Mouse (Mus musculus): ENCODE results near the gene Gdpgp1.

The Gdpgp1 gene

DNA sequence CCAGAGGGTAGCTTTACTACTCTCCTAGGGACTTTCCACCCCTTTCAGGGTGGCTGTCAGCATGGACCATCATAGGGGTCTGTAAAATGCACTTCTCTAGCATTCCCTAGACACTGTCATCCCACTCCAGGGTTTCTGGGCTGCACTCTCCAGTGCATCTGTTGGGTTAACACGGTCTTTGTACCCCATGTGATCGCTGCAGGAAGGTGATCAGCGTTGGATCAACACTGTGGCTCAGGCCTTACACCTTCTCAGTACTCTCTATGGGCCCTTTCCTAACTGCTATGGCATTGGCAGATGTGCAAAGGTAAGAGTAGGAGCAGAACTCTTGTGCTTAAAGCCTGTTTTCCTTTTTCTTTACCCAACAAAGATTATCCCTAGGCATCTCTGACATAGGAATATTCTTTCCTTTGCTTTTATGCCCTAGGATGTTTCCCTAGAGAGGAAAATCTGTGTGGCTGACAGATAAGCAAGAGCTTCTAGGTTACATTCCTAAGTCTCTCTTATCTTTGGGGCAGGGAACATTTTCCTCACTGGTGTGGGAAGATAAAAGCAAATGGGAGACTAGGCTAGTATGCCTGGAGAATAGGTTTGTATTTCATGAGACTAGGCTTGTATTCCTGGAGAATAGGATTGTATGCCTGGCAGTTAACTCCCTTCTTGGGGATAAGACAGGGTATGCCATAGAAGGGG is 50.7 kb downstream of the Gdpgp1 start:
- DNase-seq: no peak

DNA sequence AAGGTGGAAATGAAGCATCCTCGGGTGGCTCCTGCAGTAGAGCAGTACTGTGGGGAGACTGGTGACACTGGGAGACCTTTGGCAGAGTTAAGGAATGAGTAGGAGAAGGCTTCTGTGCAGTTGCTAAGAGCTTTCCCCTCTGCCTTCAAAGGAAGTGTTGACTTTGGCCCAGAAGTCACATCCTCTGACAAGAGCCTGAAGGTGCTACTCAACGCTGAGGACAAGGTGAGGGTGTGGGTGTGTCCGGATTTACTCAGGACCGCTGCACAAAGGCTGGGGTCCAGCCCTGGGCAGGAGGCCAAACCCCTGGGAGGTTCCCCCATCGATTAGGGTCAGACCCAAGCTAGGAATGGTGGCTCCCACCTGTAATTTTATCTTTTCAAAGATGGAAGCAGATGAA is 51.7 kb downstream of the Gdpgp1 start:
- DNase-seq: no peak

DNA sequence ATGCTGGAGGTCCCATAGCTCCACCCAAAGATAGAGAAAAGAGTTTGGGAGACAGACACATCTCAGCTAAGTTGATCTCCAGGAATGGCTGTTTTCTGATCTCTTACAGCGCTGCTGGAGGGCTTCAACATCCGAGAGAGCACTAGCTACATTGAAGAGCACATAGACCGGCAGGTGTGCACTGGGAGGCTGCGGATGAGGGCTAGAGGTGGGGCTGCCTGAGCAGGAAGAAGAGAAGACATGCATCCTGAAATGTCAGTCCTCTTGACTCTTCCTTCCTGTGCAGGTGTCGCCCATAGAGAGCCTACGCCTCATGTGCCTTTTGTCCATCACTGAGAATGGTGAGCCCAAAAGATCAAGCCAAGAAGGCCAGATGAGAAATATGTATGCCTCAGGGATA is 53.1 kb downstream of the Gdpgp1 start:
- DNase-seq: no peak

DNA sequence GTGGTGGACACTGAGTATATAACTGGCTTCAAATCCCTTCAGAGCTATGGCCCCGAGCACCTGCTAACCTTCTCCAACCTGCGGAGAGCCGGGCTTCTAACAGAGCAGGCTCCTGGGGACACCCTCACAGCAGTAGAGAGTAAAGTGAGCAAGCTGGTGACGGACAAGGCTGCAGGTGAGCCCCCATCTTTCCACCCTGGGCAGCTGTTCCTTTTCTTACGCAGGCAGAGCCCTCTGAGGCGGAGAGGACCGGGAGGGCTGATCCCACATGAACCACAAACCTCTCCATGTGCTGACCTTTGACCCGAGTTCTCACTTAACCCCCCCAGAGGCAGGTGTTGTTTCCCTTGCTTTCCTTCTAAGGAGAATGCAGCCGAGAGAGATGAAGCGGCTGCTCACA is 55.1 kb downstream of the Gdpgp1 start:
- no peak for DNase-seq
